9 mouse cellular contexts compared by ENCODE assay signal in genomic region chr3:152106225-152107148, GRCm38 (mm10). TPM values are rescaled to one million over a fixed set of nuclear protein-coding genes. Genes with fewer than 3 reads are reported as not detected.
DNase-seq lines count a peak whose midpoint lies in the region; ATAC-seq lines count a peak whose summit lies in the region.
"Had no signal": no experiment of that assay in that cellular context is flagged by ENCODE, and none has a peak within 500 bp of the region (broad histone marks: within the 10 kb centered on the region; RNA-seq: fewer than 3 reads in every experiment).

No protein-coding gene starts in this region.

- peak overlapping the region; percentile 34 for H3K4me3 ChIP-seq in kidney, embryonic 15.5 days (replicated peaks)
- H3K4me3 ChIP-seq in heart, embryonic 16.5 days (ENCODE audit: low read length), result peak overlapping the region; percentile 45
- H3K4me3 ChIP-seq: myocyte had no signal

- peak overlapping the region; percentile 71 for H3K4me2 ChIP-seq in kidney, embryonic 15.5 days
- peak overlapping the region; percentile 71 for H3K4me2 ChIP-seq in heart, embryonic 16.5 days (ENCODE audit: low read depth, low read length)

- no peaks in the 10 kb centered on the region for H3K9me3 ChIP-seq in kidney, embryonic 15.5 days (replicated peaks)
- H3K9me3 ChIP-seq in heart, embryonic 16.5 days (replicated peaks; ENCODE audit: control insufficient read depth, low read length), result no peaks in the 10 kb centered on the region

- H3K36me3 ChIP-seq in kidney, embryonic 15.5 days, result no peaks in the 10 kb centered on the region
- H3K36me3 ChIP-seq in heart, embryonic 16.5 days (ENCODE audit: control insufficient read depth, insufficient read depth), result no peaks in the 10 kb centered on the region

- peak; percentile 45 for ATAC-seq in kidney, embryonic 15.5 days (replicated peaks; ENCODE audit: low FRiP score)
- peak; percentile 24; the same call in 1 of the 2 replicates for ATAC-seq in heart, embryonic 16.5 days (replicated peaks; ENCODE audit: extremely low read depth, insufficient read depth, low FRiP score)

- no peak for DNase-seq in kidney, postnatal 36 days
- DNase-seq in cerebellum, postnatal 14 days, result peak; percentile 19 to 22
- peak; percentile 69 to 77 for DNase-seq in left cerebral cortex, postnatal 36 days (ENCODE audit: low spot score in 2 of 2)
- peak; percentile 50 for DNase-seq in retina, embryonic 14.5 days (ENCODE audit: low spot score)
- DNase-seq in kidney, postnatal 25 days, result no peak
- DNase-seq in lung, postnatal 10 days, result no peak

- H3K27me3 ChIP-seq in kidney, embryonic 15.5 days, result peaks cover 28% of the 10 kb centered on the region
- no peaks in the 10 kb centered on the region for H3K27me3 ChIP-seq in heart, embryonic 16.5 days (ENCODE audit: control insufficient read depth, insufficient read depth, low read length)

- no peak overlapping the region for H3K27ac ChIP-seq in kidney, embryonic 15.5 days
- no peak overlapping the region for H3K27ac ChIP-seq in heart, embryonic 16.5 days (ENCODE audit: low read length)

- H3K9ac ChIP-seq in kidney, embryonic 15.5 days, result no peak overlapping the region; the same call in 1 of the 2 replicates
- H3K9ac ChIP-seq in heart, embryonic 16.5 days (ENCODE audit: low read length), result peak overlapping the region; percentile 57

- WGBS in kidney, embryonic 15.5 days, result 2% methylated on average over 28 of the region's 28 CpGs
- WGBS in heart, embryonic 16.5 days, result 3% methylated on average over 28 of the region's 28 CpGs

- intact Hi-C loops in left cerebral cortex, postnatal 36 days (cut with DNase I), result loop anchor here (5.0 kb wide), 1 partner anchor 86 kb away; no protein-coding TSS in a partner anchor

- H3K4me1 ChIP-seq in kidney, embryonic 15.5 days, result peaks cover 37% of the 10 kb centered on the region
- peaks cover 29% of the 10 kb centered on the region for H3K4me1 ChIP-seq in heart, embryonic 16.5 days (ENCODE audit: control insufficient read depth, insufficient read depth, low read length)

RNA-seq across cellular contexts. Expression of gene Gipc2, which starts 59.5 kb away (rescaled TPM):
- 25.4 and 30.4 TPM in 2 replicates for polyA plus RNA-seq in kidney, embryonic 15.5 days (2015; fragmentation: Nextera tagmentation; extraction: Ambion mirVana)
- 5.7 and 6.4 TPM in 2 replicates for polyA plus RNA-seq in heart, embryonic 16.5 days (2015; fragmentation: Nextera tagmentation; extraction: Ambion mirVana)
- total RNA-seq in left cerebral cortex, postnatal 36 days (2021), result 1 to 10 TPM; 3.8 to 7.9 TPM

Comparison
In these comparisons a context has a peak if more than half of its experiments do, and no peak if none do; other contexts are left out.
1. DNase-seq: peak in cerebellum, postnatal 14 days (2 of 2), left cerebral cortex, postnatal 36 days (2 of 2) and retina, embryonic 14.5 days (single experiment); none in kidney, postnatal 36 days (0 of 2), kidney, postnatal 25 days (0 of 2) and lung, postnatal 10 days (single experiment).